Mouse (Mus musculus) cerebellum, adult 2 months (tissue): ENCODE measurements around the gene Rbms3. TPM values are rescaled to one million over a fixed set of nuclear protein-coding genes. Genes with fewer than 3 reads are reported as not detected.

ENCODE experiments used
- DNase-seq, 2 experiments: peaks; one replicate each; pipeline ENCODE4 v3.0.0; 2021
- H3K27ac ChIP-seq: fragments of 200-500 bp; 2 replicates; pipeline ENCODE4 v1.5.1; 2012; ENCODE audit warnings: low read length, control low read depth, inconsistent platforms; ENCODE audit not compliant: insufficient read depth
- H3K27me3 ChIP-seq: fragments of 200-500 bp; 2 replicates; pipeline ENCODE4 v1.6.1; 2012; ENCODE audit warnings: inconsistent platforms, mild to moderate bottlenecking, low read length, moderate library complexity; ENCODE audit not compliant: control insufficient read depth, insufficient read depth
- H3K4me1 ChIP-seq: fragments of 200-500 bp; 2 replicates; pipeline ENCODE4 v1.6.1; 2011; ENCODE audit warnings: low read length; ENCODE audit not compliant: control insufficient read depth, insufficient read depth
- H3K4me3 ChIP-seq: fragments of 200-500 bp; replicated peaks from 2 replicates; pipeline ENCODE3; 2011; ENCODE audit warnings: mild to moderate bottlenecking, low read depth, low read length, control low read depth; ENCODE audit not compliant: insufficient read depth
- CTCF ChIP-seq: fragments of 200-500 bp; IDR thresholded peaks from 2 replicates; pipeline ENCODE4 v1.5.1; 2011; ENCODE audit warnings: low read depth, mild to moderate bottlenecking, control low read depth, low read length, moderate library complexity, borderline replicate concordance; ENCODE audit not compliant: insufficient read depth
- POLR2A ChIP-seq: fragments of 200-500 bp; IDR thresholded peaks from 2 replicates; pipeline ENCODE4 v1.6.1; 2011; ENCODE audit warnings: low read length, control low read depth, borderline replicate concordance; ENCODE audit not compliant: insufficient read depth
- WGBS: fragments of 180-500 bp; shearing (Covaris S2); methylation state at CpG from one replicate; pipeline ENCODE4 v1.1.7; 2018; 5-methylcytosine and 5-hydroxymethylcytosine counted together
- polyA plus RNA-seq: library from polyadenylated mRNA; depleted of rRNA; stranded (reverse); fragments of >200 nt; gene quantifications from 2 replicates; pipeline ENCODE4 v1.2.3, GENCODE M21; 2012

Rbms3 gene
- polyA plus RNA-seq, 1 experiment: 13.3 TPM

- no peak for TF ChIP-seq POLR2A
- DNase-seq: no peak
- H3K27ac ChIP-seq: no peak overlapping the region
- no peak overlapping the region for H3K4me3 ChIP-seq
- WGBS: 84% methylated on average over 13 of the region's 13 CpGs
- H3K27me3 ChIP-seq: no peaks in the 10 kb centered on the region
- H3K4me1 ChIP-seq: no peaks in the 10 kb centered on the region
These were observed 153.0 kb downstream of the Rbms3 start for GRCm38 (mm10) chr9:117476753-117477152.

GRCm38 (mm10) chr9:117452816-117453215, 176.9 kb downstream of the Rbms3 start:
- Histone ChIP-seq H3K27me3 (no peaks in the 10 kb centered on the region), H3K4me3 (no peak overlapping the region), H3K27ac (no peak overlapping the region), H3K4me1 (no peaks in the 10 kb centered on the region)
- 34% methylated on average over 10 of the region's 10 CpGs for WGBS
- DNase-seq: no peak
- TF ChIP-seq POLR2A (no peak), CTCF (no peak)

- no peak for DNase-seq
- TF ChIP-seq CTCF (no peak), POLR2A (no peak)
- WGBS: 45% methylated on average over 7 of the region's 7 CpGs
- H3K4me1 ChIP-seq: no peaks in the 10 kb centered on the region
- no peaks in the 10 kb centered on the region for H3K27me3 ChIP-seq
- no peak overlapping the region for H3K4me3 ChIP-seq
- H3K27ac ChIP-seq: no peak overlapping the region
These were observed 187.1 kb downstream of the Rbms3 start for GRCm38 (mm10) chr9:117442611-117443010.

- H3K4me1 ChIP-seq: no peaks in the 10 kb centered on the region
- 20% methylated on average over 2 of the region's 2 CpGs for WGBS
- no peaks in the 10 kb centered on the region for H3K27me3 ChIP-seq
- no peak for DNase-seq
- no peak overlapping the region for H3K4me3 ChIP-seq
- H3K27ac ChIP-seq: no peak overlapping the region
- TF ChIP-seq POLR2A (no peak), CTCF (no peak)
These were observed 193.9 kb downstream of the Rbms3 start for GRCm38 (mm10) chr9:117435856-117436255.

- H3K4me3 ChIP-seq: no peak overlapping the region
- no peak for TF ChIP-seq CTCF
- TF ChIP-seq POLR2A: no peak
- no peaks in the 10 kb centered on the region for H3K4me1 ChIP-seq
- 98% methylated on average over 2 of the region's 2 CpGs for WGBS
- H3K27ac ChIP-seq: no peak overlapping the region
- no peak for DNase-seq
- no peaks in the 10 kb centered on the region for H3K27me3 ChIP-seq
These were observed 199.0 kb downstream of the Rbms3 start for GRCm38 (mm10) chr9:117430670-117431069.

- no peaks in the 10 kb centered on the region for H3K27me3 ChIP-seq
- H3K27ac ChIP-seq: no peak overlapping the region
- H3K4me1 ChIP-seq: no peaks in the 10 kb centered on the region
- no peak for DNase-seq
- no peak overlapping the region for H3K4me3 ChIP-seq
- WGBS: 89% methylated on average over 7 of the region's 7 CpGs
- no peak for TF ChIP-seq CTCF
- TF ChIP-seq POLR2A: no peak
These were observed 200.3 kb downstream of the Rbms3 start for GRCm38 (mm10) chr9:117429217-117430105.

- DNase-seq: no peak
- TF ChIP-seq CTCF (no peak), POLR2A (no peak)
- no peaks in the 10 kb centered on the region for H3K4me1 ChIP-seq
- no peak overlapping the region for H3K4me3 ChIP-seq
- H3K27ac ChIP-seq: no peak overlapping the region
- WGBS: 34% methylated on average over 5 of the region's 5 CpGs
- no peaks in the 10 kb centered on the region for H3K27me3 ChIP-seq
These were observed 206.5 kb downstream of the Rbms3 start for GRCm38 (mm10) chr9:117423259-117423658.

- WGBS: 21% methylated on average over 8 of the region's 8 CpGs
- peak in 1 of 2 experiments; percentile 1 for DNase-seq
- H3K27ac ChIP-seq: no peak overlapping the region
- H3K4me3 ChIP-seq: no peak overlapping the region
- H3K4me1 ChIP-seq: no peaks in the 10 kb centered on the region
- TF ChIP-seq POLR2A (no peak), CTCF (no peak)
- H3K27me3 ChIP-seq: no peaks in the 10 kb centered on the region
These were observed 209.7 kb downstream of the Rbms3 start for GRCm38 (mm10) chr9:117419874-117420485.
